Mouse (Mus musculus): Measurements from ENCODE around the gene Shoc2. TPM values are rescaled to one million over a fixed set of nuclear protein-coding genes. Genes with fewer than 3 reads are reported as not detected.

The Shoc2 gene
- polyA plus RNA-seq (2015; fragmentation: Nextera tagmentation; extraction: Ambion mirVana): 54.8 and 55.2 TPM in 2 replicates

DNA sequence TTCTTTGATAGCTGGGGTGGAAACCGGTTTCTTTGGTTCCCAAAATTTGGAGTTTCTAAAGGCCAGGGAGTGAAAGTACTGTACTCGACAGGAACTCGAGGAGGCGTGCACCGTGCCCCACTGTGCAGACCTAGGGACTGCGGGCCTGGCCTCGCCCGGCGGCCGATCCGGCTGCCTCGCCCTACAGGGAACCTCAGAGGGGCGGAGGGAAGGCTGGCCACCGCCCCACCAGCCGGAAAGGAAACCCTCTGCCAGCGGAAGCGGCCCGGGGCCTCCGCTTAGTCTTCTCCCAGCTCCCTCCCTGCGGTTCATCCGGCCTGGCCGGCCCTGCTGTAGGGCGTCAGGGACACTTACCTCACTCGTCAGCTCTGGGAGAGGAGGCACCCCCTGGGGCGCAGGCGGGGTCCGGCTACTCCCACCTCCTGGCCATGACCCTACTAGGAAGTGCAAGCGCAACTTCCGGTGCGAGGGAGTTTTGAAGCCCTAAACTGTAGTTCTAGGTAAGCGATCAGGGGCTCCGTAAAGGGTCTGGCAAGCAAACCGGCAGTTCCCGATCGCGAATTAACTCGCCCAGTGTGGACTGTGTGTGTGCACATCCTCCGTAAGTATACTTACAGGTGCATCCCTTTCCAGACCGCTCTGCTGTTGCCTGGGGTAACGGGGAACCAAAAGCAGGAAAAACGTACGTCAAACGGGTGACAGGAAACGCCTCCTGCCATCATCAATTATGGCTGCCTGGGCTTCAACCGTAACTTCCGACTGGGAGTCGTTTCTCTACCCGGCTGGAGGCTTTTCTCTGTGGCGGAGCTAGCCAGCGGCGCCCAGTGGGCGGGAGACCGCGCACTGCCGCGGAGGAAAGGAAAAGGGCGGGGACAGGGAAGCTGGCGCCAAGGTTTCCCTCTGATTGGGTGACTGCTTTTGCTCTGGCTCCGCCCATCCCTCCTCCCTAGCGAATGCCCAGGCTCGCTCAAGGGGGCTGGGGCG lies at the start of gene Shoc2, which contains the start of gene Bbip1:
Gene Shoc2, plus strand, starts transcription at position 505 of the 984 bp plus-strand sequence.
Gene Bbip1, minus strand, starts transcription at position 826 of the 984 bp plus-strand sequence.
- peak within 1 kb of the TSS; percentile 96 for H3K9ac ChIP-seq (replicated peaks)
- peak within 1 kb of the TSS; percentile 100 for H3K27ac ChIP-seq (replicated peaks)
- peaks cover 34% of the 10 kb centered on the region for H3K4me1 ChIP-seq
- H3K27me3 ChIP-seq: no peaks in the 10 kb centered on the region
- peaks cover 6% of the 10 kb centered on the region; the same call in 1 of the 2 replicates for H3K36me3 ChIP-seq
- peak; percentile 94 for ATAC-seq (replicated peaks)
- H3K9me3 ChIP-seq: no peaks in the 10 kb centered on the region
- H3K4me2 ChIP-seq (replicated peaks): peak within 1 kb of the TSS; percentile 65
- under 1% methylated on average over 60 of the region's 62 CpGs for WGBS
- peak within 1 kb of the TSS; percentile 99 for H3K4me3 ChIP-seq

DNA sequence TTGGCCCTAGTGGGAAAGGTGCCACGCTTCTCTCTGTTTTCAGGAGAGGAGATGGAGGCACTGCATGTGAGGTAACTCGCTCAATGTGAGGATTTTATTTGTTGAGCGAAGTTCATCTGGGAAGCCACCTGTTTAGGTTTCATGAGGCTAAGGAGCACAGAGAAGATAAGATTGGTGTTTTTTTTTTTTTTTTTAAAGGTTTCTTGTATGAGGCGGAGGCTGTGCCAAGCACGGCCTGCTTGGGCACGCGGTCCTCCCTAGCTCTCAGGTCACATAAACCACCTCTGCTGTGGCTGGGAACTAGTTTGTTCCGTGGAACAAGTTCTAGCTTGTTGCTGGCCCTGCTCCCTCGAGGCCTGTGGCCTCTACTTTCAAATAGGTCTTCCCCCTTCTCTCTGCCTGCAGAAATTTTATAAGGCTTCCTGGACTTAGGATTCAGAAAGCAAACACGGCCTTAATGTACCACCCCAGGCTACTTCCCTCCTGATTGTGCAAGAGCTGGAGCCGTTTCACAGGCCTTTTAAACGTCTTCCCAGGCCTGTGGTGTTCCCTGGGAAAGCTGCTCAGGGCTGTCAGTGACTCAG lies 49.5 kb upstream of the Shoc2 start:
- Histone ChIP-seq H3K4me1 (no peaks in the 10 kb centered on the region), H3K4me2 (replicated peaks) (no peak overlapping the region), H3K36me3 (no peaks in the 10 kb centered on the region), H3K9me3 (no peaks in the 10 kb centered on the region), H3K9ac (replicated peaks) (no peak overlapping the region), H3K4me3 (no peak overlapping the region), H3K27ac (replicated peaks) (no peak overlapping the region), H3K27me3 (no peaks in the 10 kb centered on the region)
- ATAC-seq (replicated peaks): no peak
- WGBS: 82% methylated on average over 12 of the region's 12 CpGs

DNA sequence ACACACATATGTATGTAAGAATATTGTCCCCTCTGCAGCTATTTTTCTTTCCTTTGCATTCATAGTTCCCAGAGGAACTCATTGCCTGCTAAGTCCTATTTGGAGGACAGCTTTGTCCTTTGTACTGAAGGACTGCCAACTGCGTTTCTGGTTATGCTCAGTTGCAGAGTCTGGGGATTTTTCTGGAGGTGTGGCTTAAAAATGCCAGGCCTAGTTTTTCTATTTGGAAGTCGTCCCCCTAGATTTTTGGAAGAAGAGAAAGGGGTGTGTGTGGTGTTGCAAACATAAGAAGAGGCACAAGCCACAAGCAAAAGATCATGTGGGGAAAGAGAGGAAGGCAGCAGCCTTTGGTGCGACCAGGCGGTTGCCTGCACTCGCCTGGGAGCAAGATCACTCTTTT lies 46.1 kb upstream of the Shoc2 start:
- Histone ChIP-seq H3K27ac (replicated peaks) (no peak overlapping the region), H3K9ac (replicated peaks) (no peak overlapping the region), H3K36me3 (no peaks in the 10 kb centered on the region), H3K9me3 (no peaks in the 10 kb centered on the region), H3K4me2 (replicated peaks) (no peak overlapping the region), H3K27me3 (no peaks in the 10 kb centered on the region), H3K4me1 (peaks cover 4% of the 10 kb centered on the region), H3K4me3 (no peak overlapping the region)
- 83% methylated on average over 5 of the region's 5 CpGs for WGBS
- no peak for ATAC-seq (replicated peaks)

DNA sequence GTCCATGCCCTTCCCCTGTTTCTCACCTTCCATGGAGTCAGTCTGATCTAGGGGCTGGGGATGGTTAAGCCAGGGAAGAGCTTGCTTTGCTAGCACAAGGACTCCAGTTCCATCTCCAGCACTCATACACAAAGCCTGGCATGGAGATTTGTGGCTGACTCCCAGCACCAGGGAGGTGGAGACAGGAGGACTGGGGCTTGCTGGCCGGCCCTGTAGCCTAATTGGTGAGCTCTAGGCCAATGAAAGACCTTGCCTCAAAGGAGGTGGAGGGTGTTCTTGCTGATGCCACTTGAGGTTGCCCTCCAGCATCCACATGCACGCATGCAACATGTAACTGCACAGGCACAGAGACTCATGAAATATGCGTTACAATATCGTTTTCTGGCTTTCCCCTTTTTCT lies 45.6 kb upstream of the Shoc2 start:
- no peaks in the 10 kb centered on the region for H3K36me3 ChIP-seq
- peaks cover 4% of the 10 kb centered on the region for H3K4me1 ChIP-seq
- H3K4me3 ChIP-seq: no peak overlapping the region
- 75% methylated on average over 4 of the region's 4 CpGs for WGBS
- H3K27ac ChIP-seq (replicated peaks): no peak overlapping the region
- no peaks in the 10 kb centered on the region for H3K9me3 ChIP-seq
- H3K9ac ChIP-seq (replicated peaks): no peak overlapping the region
- no peaks in the 10 kb centered on the region for H3K27me3 ChIP-seq
- H3K4me2 ChIP-seq (replicated peaks): no peak overlapping the region
- no peak for ATAC-seq (replicated peaks)

DNA sequence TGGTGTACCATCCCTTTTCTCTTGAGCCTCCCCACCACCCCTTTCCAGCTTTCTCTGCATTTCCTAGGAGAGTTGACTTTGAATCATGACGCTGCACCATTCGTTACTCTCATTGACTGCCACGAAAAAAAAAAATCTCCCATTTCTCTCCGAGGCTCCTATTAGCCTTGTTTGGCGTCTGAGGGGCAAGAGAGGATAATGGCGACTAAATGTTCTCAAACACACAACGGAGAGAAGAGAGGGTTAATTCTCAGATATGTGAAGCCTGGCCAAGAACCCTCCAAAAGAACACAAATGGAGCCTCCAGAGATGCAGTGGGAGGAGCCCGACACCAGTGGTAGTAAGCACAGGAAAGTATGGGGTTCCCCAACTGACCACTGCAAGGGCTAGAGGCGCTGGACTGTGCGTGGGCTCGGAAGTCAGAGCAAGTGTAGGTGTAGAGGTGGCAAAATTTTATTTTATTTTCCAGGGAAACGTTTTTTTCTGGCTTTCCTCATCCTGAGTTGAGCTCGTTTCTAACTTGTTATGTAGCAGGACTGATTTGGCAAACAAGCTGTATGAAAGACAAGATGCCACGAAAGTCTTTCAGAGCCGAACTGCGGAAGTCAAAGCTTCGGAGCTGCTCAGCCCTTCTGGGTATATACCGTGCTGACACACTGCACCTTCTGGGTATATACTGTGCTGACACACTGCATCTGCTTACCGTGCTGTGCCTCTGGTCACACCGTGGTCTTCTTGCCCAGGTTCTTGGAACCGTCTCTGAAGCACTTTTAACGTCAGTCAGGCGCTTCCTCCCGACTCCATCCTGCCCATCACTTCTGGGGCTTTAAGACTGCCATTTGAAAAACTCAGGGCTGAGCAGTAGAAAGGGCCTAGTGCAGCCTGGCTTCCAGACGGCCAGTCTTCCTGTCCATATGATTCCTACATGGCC lies 44.9 kb upstream of the Shoc2 start:
- ATAC-seq (replicated peaks): no peak

DNA sequence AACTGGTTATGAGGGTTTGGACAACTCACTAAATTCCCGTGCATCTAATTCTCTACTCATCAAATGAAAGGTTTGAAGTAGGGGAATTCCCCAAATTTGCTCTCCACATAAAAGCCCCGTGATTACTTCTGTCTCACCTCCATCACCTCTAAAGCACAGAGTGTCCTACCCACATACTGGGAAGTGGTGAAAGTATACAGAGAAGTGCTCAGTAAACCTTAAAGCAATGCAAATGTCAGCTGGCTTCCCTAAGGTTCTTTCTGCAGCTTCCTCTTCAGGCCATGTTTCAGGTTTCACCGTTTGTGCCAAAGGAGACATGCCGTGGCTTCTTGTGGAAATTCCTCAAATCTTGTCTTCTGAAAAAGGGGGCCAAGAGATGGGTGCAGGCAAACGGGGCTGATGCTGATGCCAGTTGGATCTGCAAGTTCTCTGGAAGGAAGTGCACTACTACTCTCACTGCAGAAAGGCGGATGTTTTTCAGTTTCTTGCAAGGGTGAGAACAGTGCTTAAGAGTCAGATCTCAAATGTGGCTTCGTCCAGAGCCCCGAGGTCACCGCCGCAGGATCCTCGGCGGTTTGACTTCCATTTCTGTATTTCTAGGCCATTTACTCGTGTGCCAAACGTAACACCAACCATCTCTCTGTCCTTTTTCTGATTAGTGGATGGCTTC lies 44.0 kb upstream of the Shoc2 start:
- Histone ChIP-seq H3K9ac (replicated peaks) (no peak overlapping the region), H3K4me2 (replicated peaks) (no peak overlapping the region), H3K9me3 (no peaks in the 10 kb centered on the region), H3K27me3 (no peaks in the 10 kb centered on the region), H3K4me3 (no peak overlapping the region), H3K36me3 (no peaks in the 10 kb centered on the region), H3K27ac (replicated peaks) (no peak overlapping the region), H3K4me1 (peaks cover 12% of the 10 kb centered on the region)
- no peak for ATAC-seq (replicated peaks)
- 88% methylated on average over 14 of the region's 14 CpGs for WGBS

More for the DNA sequence above, 44.9 kb upstream of the Shoc2 start:
- no peaks in the 10 kb centered on the region for H3K27me3 ChIP-seq
- no peak overlapping the region for H3K27ac ChIP-seq (replicated peaks)
- H3K4me1 ChIP-seq: peaks cover 4% of the 10 kb centered on the region
- H3K9me3 ChIP-seq: no peaks in the 10 kb centered on the region
- no peak overlapping the region for H3K9ac ChIP-seq (replicated peaks)
- H3K4me2 ChIP-seq (replicated peaks): no peak overlapping the region
- no peaks in the 10 kb centered on the region for H3K36me3 ChIP-seq
- WGBS: 76% methylated on average over 25 of the region's 25 CpGs
- H3K4me3 ChIP-seq: no peak overlapping the region

DNA sequence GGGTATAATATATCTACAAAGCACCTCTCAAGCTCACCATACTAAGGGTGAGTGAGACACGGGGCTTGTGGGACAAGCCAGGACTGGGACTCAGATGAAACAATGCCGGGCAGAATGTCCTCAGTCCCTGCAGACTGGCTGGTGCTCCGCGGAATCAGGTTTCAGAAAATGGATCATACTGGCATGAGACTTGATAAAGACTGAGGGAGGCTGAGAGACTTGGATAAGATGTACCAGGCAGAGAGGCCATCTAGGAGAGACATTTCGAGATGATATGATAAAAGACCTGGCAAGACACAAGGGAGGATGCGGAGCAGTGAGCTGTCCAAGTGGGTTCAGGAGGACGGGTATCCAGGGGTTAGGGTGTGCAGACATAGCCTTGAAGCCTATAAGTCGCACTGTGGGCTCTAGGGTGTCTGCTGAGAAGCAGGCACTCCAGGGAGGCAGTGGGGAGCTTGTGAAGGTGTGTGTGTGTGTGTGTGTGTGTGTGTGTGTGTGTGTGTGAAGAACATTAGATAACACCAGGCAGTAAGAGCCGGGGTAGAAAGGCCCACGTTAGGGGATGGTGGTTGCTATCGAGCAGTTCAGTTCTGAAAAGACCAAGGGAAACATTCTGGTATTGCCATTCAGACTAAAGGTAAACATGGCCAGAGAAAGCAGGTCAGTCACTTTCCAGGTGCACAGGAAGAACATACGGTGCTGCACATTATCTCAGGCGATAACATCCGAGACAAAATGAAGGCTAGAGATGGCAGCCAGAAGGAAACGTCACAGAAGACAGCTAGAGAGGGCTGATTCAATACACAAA lies 42.0 kb upstream of the Shoc2 start:
- Histone ChIP-seq H3K27me3 (no peaks in the 10 kb centered on the region), H3K4me2 (replicated peaks) (peak overlapping the region; percentile 56), H3K27ac (replicated peaks) (peak overlapping the region; percentile 73), H3K36me3 (no peaks in the 10 kb centered on the region), H3K4me3 (peak overlapping the region; percentile 95), H3K9ac (replicated peaks) (peak overlapping the region; percentile 84), H3K4me1 (peaks cover 26% of the 10 kb centered on the region), H3K9me3 (no peaks in the 10 kb centered on the region)
- ATAC-seq (replicated peaks): no peak
- 60% methylated on average over 15 of the region's 15 CpGs for WGBS

DNA sequence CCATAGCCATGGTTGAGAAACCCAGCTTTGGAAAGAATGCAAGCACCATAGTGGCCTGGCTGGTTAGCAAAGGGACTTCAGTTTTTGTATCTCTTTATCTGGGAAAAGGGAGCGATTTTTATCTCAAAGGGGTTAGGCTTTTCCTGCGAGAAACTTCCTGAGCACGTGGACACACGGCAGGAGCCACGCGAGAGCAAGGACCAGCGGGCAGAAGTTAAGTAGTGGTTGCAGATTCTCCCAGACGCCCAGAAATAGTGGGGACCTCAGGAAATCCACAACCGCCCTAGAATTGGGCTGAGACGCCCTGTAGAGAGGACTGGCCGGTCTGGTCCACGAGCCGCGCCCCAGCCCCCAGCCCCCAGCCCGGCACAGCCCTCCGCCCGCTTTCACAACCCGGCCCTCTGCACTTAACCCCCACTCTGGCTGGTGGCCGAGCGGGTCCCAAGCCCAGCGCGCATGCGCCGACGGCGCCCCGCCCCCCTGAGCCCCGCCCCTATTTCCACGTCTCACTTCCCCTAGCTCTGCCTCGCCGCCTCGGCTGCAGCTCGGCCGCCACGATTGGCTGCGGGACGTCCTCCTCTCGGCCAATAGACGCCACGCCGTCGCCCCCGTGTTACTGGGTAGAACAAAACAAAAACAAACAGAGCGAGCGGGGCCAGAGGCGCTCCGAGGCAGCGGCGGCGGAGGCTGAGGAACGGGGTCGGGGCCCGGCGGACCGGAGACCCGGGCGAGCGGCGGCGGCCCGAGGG lies 41.2 kb upstream of the Shoc2 start:
- Histone ChIP-seq H3K9me3 (no peaks in the 10 kb centered on the region), H3K4me1 (peaks cover 26% of the 10 kb centered on the region), H3K9ac (replicated peaks) (peak overlapping the region; percentile 84), H3K4me2 (replicated peaks) (peak overlapping the region; percentile 56), H3K27ac (replicated peaks) (peak overlapping the region; percentile 91), H3K36me3 (no peaks in the 10 kb centered on the region), H3K4me3 (peak overlapping the region; percentile 95), H3K27me3 (no peaks in the 10 kb centered on the region)
- ATAC-seq (replicated peaks): peak; percentile 99
- under 1% methylated on average over 59 of the region's 61 CpGs for WGBS

DNA sequence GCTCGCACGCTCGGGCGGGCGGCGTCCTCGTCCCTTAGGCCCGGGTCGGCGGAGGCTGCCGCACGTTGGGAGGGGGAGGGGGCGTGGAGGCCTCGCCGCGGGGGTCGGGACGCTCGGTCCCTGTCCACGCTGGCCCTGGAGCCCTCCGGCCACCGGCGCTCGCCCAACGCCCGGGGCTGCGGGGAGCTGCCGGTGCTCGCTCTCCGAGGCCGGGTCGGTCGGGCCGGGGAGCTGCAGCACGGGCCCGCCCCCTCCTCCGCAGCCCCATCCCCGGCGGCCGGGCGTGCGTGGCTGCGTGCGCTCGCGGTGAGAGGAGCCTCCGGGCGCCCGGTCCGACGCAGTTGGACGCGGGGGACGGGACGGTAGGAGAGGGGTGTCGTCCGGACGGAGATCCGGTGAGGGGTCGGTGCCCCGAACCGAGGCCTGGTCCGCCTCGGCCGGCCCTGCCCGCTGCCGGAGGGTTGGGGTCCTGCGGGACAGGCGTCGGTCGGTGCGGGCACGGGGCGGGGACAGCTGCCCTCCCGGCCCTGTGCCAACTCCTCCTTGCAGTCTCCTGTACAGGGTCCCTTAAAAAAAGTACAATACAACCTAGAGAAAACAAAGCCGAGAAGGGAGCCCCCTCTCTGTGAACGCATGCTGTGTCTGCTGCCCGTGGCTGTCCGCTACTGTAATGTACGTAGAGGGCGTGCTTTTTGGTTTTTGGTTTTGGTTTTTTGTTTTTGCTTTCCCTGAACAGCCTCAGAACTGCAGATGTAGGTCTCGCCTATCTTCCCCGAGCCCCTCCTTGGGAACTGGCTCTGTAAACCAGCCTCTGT lies 40.4 kb upstream of the Shoc2 start:
- Histone ChIP-seq H3K9ac (replicated peaks) (peak overlapping the region; percentile 84), H3K36me3 (no peaks in the 10 kb centered on the region), H3K27me3 (no peaks in the 10 kb centered on the region), H3K9me3 (no peaks in the 10 kb centered on the region), H3K27ac (replicated peaks) (peak overlapping the region; percentile 91), H3K4me3 (peak overlapping the region; percentile 95), H3K4me2 (replicated peaks) (peak overlapping the region; percentile 55), H3K4me1 (peaks cover 31% of the 10 kb centered on the region)
- WGBS: under 1% methylated on average over 61 of the region's 83 CpGs
- ATAC-seq (replicated peaks): peak; percentile 78
